Mouse (Mus musculus) E14TG2a.4 (cell line): Measurements from ENCODE around the gene Galnt3.

Experiments
- H3K27me3 ChIP-seq: 2 replicates; pipeline ENCODE4 v1.6.1; 2014; ENCODE audit warnings: low read length, control low read depth; ENCODE audit not compliant: insufficient read depth
- H3K36me3 ChIP-seq: 2 replicates; pipeline ENCODE4 v1.6.1; 2014; ENCODE audit warnings: low read length, control low read depth; ENCODE audit not compliant: insufficient read depth
- H3K4me1 ChIP-seq: replicated peaks from 2 replicates; pipeline ENCODE4 v1.6.1; 2014; ENCODE audit warnings: low read depth, low read length, control low read depth
- H3K4me3 ChIP-seq: replicated peaks from 2 replicates; pipeline ENCODE4 v1.5.1; 2014; ENCODE audit warnings: mild to moderate bottlenecking, low read length
- H3K9me3 ChIP-seq: 2 replicates; pipeline ENCODE4 v1.6.1; 2014; ENCODE audit warnings: low read length, control low read depth
- CTCF ChIP-seq: conservative IDR thresholded peaks from 2 replicates; pipeline ENCODE4 v1.5.1; 2014; ENCODE audit warnings: low read length
- NANOG ChIP-seq: IDR thresholded peaks from 2 replicates; pipeline ENCODE4 v1.6.1; 2014; ENCODE audit warnings: borderline replicate concordance, low read length, mixed read lengths
- POU5F1 ChIP-seq: IDR thresholded peaks from 2 replicates; pipeline ENCODE4 v1.6.1; 2014; ENCODE audit warnings: low read length, borderline replicate concordance

Galnt3 gene

DNA sequence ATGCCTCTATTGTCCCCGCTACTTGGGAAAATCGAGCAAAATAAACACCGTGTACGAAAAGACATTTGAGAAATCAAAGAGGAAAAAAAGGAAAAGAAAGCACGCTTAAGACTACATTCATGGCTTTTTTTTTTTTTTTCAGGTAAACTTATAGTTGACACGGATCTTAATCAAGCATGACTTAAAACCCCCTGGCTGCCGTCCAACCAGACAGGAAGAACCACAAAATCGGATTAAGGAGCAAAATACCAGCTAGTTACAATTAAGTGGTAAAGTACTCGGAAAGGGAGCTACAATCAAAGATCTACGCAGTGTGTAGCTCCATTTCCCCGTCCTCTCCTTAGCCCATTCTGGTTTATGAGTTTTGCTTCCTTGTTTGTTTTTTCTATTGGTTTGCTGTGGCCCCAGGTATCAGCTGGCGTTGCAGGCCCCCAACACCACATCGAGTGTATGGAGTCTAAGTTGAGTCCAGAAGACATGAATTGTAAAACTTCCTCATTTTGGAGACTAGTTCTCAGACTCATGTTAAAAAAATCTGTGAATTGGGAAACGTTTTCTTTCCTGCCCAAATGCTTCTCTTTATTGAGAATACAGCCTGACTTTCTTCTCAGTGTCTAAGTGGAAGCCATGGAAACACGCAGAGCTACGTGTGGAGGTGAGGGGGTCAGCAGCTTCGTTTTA is 24.0 kb downstream of the Galnt3 start:
- TF ChIP-seq CTCF (no peak), POU5F1 (no peak), NANOG (no peak)
- Histone ChIP-seq H3K9me3 (no peaks in the 10 kb centered on the region), H3K4me3 (no peak overlapping the region)

DNA sequence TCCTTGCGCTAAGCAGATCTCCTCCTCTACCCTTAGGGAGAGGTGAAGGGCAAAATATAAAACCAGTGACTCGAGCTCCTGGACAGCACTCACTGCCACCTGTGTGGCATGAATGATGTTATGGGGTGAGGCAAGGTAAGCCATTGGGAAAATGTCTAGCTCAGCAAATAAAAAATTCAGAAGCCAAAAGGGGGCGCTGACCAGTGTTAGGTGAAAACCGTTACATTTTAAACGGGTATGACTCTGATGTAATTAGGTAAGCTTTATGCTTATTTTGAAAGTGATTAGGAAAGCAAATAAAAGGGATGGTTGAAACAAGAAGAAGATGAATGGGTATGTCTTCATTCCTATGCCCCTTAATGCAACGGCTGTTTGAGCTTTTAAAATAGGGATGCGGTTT is 24.6 kb downstream of the Galnt3 start:
- H3K4me3 ChIP-seq = no peak overlapping the region
- no peaks in the 10 kb centered on the region for H3K27me3 ChIP-seq
- H3K36me3 ChIP-seq = no peaks in the 10 kb centered on the region
- no peaks in the 10 kb centered on the region for H3K9me3 ChIP-seq
- TF ChIP-seq CTCF = no peak
- no peak for TF ChIP-seq POU5F1
- no peak for TF ChIP-seq NANOG
- H3K4me1 ChIP-seq = no peaks in the 10 kb centered on the region

More for the DNA sequence above, 24.0 kb downstream of the Galnt3 start:
- H3K4me1 ChIP-seq = no peaks in the 10 kb centered on the region
- H3K36me3 ChIP-seq = no peaks in the 10 kb centered on the region
- no peaks in the 10 kb centered on the region for H3K27me3 ChIP-seq

DNA sequence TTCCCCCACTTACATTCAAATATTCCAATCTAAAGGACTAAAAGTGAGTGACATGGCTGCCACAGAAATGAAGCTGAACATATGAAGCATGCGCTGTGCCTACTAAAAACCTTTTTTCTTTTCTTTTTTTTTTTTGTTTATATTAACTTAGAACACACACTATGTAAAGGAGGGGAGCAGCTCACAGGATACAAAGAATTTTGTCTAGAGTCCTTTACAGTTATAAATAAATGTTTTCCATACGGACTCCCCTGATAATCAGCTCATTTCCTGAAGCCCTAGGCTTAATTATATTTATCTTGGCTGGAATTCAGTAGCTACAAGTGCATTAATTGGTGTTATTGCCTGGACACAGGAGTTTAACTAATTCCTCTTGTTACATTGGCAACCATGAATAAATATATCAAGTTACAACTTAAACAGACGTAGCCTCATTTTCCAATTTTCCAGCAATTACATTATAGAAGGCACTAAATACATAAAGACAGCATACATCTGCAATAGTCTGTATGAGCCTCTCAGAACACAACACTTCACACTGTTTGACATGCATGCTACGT is 30.1 kb downstream of the Galnt3 start:
- TF ChIP-seq CTCF (no peak), POU5F1 (no peak), NANOG (no peak)
- Histone ChIP-seq H3K4me1 (peaks cover 20% of the 10 kb centered on the region), H3K9me3 (no peaks in the 10 kb centered on the region), H3K4me3 (no peak overlapping the region), H3K27me3 (no peaks in the 10 kb centered on the region), H3K36me3 (no peaks in the 10 kb centered on the region)

DNA sequence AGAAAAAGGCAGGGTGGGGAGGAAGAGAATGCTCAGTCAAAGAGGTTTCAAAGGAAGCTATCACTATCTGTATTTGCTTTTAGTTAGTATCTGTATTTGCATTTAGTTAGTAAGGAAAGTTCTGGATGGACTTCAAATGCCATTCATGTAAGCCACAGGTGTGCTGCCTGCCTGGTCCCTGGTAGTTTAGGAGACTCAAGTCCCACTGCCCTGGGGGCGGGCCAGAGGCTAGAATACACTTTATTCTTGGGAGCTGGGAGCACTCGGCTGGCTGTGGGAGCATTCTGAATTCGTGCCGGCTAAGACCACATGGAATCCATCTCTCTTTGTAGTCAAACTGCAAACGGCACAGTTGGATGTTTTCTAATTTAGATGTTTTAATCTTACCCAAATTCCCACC is 33.5 kb downstream of the Galnt3 start:
- Histone ChIP-seq H3K4me1 (peaks cover 20% of the 10 kb centered on the region), H3K4me3 (no peak overlapping the region), H3K36me3 (no peaks in the 10 kb centered on the region), H3K27me3 (no peaks in the 10 kb centered on the region), H3K9me3 (no peaks in the 10 kb centered on the region)
- TF ChIP-seq NANOG = no peak
- TF ChIP-seq CTCF = no peak
- no peak for TF ChIP-seq POU5F1

DNA sequence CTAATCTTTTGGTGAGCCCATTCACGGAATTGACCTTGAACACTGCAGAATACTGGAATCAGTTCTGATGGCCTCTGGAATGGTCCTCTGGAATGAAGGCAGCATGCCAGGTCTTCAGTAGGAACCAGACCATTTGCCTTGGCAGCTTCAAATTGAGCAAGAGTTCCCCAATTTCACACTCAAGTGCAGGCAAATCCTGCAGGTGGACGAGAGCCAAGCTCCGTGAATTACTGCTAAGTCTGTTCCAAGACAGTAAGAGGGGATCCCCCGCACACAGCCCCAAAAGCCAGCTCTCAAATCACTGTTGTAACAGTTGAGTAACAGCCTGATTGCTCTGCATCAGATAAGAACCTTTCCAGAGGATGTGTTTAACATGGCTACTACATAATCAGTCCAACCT is 42.9 kb downstream of the Galnt3 start:
- H3K27me3 ChIP-seq = 0 out of 2 replicates have a peak, but pooled peaks cover 2% of the 10 kb centered on the region
- TF ChIP-seq CTCF (no peak), POU5F1 (no peak), NANOG (no peak)
- H3K36me3 ChIP-seq = no peaks in the 10 kb centered on the region
- H3K9me3 ChIP-seq = no peaks in the 10 kb centered on the region
- no peaks in the 10 kb centered on the region for H3K4me1 ChIP-seq
- H3K4me3 ChIP-seq = no peak overlapping the region

DNA sequence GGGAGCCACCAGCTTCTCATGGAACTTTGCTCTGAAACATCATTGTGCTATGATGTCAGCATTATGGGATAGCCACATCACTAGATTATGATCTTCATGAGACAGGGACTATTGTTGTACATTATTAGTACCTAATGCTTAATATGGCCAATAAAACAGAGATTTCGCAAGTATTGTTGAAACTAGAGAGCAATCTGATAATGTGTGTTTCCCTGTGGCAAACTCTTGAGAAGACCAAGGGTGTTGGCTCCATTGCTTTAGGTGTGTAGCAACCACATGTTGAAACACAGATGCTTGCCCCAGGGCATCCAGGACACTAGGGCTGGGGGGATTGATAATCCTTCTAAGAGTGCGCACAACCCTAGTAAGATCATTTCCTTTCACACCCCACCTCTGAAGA is 44.1 kb downstream of the Galnt3 start:
- Histone ChIP-seq H3K4me1 (no peaks in the 10 kb centered on the region), H3K4me3 (no peak overlapping the region), H3K36me3 (no peaks in the 10 kb centered on the region), H3K9me3 (no peaks in the 10 kb centered on the region), H3K27me3 (no peaks in the 10 kb centered on the region)
- TF ChIP-seq POU5F1 (no peak), CTCF (no peak), NANOG (no peak)

DNA sequence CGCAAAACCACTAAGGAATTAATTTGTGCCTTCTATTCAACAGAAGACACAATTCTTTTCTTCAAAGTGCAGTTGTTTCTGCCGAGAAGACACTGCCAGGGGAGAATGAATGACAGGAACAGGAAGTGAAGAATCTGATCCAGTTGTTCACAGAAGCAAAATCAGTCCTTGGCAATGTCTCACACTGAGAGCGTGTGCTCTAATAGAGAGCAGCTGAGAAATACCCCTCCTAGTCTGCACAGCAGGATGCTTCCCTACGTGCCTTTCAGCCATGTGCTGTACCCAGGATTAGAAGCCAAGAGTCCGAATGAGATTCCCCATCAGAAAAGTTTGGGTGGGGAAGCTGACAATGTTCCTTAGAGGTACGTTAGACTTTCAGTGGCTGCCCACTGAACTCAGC is 55.3 kb downstream of the Galnt3 start:
- Histone ChIP-seq H3K9me3 (no peaks in the 10 kb centered on the region), H3K36me3 (no peaks in the 10 kb centered on the region), H3K4me1 (no peaks in the 10 kb centered on the region), H3K27me3 (no peaks in the 10 kb centered on the region), H3K4me3 (no peak overlapping the region)
- TF ChIP-seq CTCF = no peak
- no peak for TF ChIP-seq POU5F1
- TF ChIP-seq NANOG = no peak

DNA sequence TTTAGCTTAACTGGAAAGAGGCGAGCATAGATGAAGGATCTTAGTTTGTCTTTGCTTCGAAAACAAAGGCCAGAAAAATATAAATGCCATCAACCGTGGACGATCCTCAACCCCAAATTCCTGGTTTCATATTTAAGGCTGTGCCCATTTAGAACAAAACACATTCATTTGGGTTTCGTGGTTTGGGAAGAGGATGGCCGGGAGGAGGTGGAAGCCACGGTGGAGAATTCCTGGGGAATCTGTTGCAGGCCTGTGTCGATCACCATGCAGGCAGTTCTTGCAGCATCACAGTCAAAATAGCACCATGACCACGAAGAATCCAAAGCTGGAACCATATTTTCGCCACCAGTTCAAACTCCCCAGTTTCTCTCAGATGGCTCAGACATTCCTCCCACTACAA is 61.5 kb downstream of the Galnt3 start:
- no peaks in the 10 kb centered on the region for H3K36me3 ChIP-seq
- no peak overlapping the region for H3K4me3 ChIP-seq
- H3K4me1 ChIP-seq = no peaks in the 10 kb centered on the region
- H3K27me3 ChIP-seq = no peaks in the 10 kb centered on the region
- TF ChIP-seq NANOG = no peak
- no peak for TF ChIP-seq CTCF
- TF ChIP-seq POU5F1 = no peak
- no peaks in the 10 kb centered on the region for H3K9me3 ChIP-seq

DNA sequence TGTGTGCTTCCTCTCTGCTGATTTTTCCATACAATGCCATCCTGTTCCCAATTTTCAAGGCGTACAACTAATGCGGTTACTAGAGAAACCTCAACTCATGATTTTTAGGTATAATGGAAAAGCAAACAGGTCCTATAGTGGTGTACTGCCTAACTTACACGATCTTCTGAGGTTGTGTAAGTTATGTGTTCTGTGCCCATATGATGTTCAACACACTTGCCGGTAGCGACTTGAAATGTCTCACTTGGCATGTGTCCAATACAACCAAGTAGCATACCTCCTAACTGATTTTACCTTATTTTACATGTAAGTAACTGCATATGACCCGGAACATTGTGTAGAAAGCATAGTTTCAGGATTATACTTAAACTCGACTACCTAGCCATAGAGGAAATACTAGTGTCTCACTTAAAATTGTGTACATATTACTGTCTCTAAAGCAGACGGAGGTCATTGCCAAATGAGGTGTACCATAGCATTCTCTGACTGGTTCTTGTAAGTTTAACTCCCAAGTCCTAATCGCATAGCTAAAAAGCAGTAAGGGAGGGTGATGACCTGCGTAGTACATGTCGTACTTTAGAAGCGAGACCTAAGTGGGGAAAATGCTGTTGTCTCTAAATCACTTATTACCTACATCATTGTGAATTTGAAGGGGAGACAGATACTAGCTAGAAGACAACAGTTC is 80.2 kb downstream of the Galnt3 start:
- TF ChIP-seq POU5F1 = no peak
- TF ChIP-seq NANOG = no peak
- TF ChIP-seq CTCF = no peak

More for the DNA sequence above, 80.2 kb downstream of the Galnt3 start:
- peaks cover 17% of the 10 kb centered on the region for H3K4me1 ChIP-seq
- H3K9me3 ChIP-seq = peaks cover 9% of the 10 kb centered on the region
- no peak overlapping the region for H3K4me3 ChIP-seq
- peaks cover 3% of the 10 kb centered on the region; the same call in 1 of the 2 replicates for H3K27me3 ChIP-seq
- H3K36me3 ChIP-seq = no peaks in the 10 kb centered on the region
